Mouse (Mus musculus): ENCODE measurements around the gene Npdc1.

- TF ChIP-seq POLR2A (IDR thresholded peaks at IDR 0.05; ENCODE audit: low read depth, low read length) (no peak), CTCF (IDR thresholded peaks at IDR 0.05; ENCODE audit: borderline replicate concordance, insufficient read depth, low read length) (no peak)
Measured at GRCm38 (mm10) chr2:25417426-25417825, 18.3 kb downstream of the Npdc1 start.

Measured in embryonic fibroblast, embryonic 13.5 days (primary cell).